Mouse (Mus musculus): Measurements from ENCODE around the gene Shld2. TPM values are rescaled to one million over a fixed set of nuclear protein-coding genes. Genes with fewer than 3 reads are reported as not detected.
"Not testable (repeated sequence)": the region's sequence is repeated elsewhere in the genome, so short reads cannot be mapped to it uniquely, and the experiment has no call there.

Gene Shld2
- polyA plus RNA-seq, 1 experiment, result 2.6 TPM

DNA sequence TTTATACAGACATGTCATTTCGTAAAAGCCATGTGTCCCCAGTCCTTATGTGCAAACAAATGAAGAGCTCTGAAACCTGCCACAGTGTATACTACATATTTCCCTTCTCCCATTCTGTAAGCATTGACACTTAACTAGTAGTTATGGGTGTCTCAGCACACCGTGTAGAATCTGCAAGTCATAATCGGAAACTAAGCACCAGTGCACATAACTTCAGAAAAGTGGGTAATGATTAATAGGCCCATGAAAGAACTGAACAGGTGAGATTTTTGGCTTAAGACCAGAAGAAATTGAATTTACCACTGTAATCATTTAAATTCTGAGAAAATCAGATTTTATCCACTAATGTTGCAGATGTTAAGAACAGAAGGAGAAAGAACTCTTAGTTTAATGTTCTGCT lies 4.5 kb upstream of the Shld2 start:
- no peak overlapping the region for H3K4me2 ChIP-seq (ENCODE audit: low read depth)
- H3ac ChIP-seq (ENCODE audit: control insufficient read depth, insufficient read length), result no peak overlapping the region
- H3K4me3 ChIP-seq, result no peak overlapping the region
- peaks cover 89% of the 10 kb centered on the region for H3K79me2 ChIP-seq (ENCODE audit: control insufficient read depth, insufficient read depth)
- H3K36me3 ChIP-seq (ENCODE audit: control insufficient read depth, insufficient read depth), result peaks cover 5% of the 10 kb centered on the region
- TF ChIP-seq CEBPB (IDR thresholded peaks at IDR 0.05; ENCODE audit: insufficient read depth, poor library complexity, severe bottlenecking), result no peak
- TF ChIP-seq MYOG (IDR thresholded peaks at IDR 0.05; ENCODE audit: control insufficient read depth in 1 of 3, insufficient read depth in 1 of 3, insufficient read length in 2 of 3, low read depth in 2 of 3), result no peak
- TF ChIP-seq TCF3 (IDR thresholded peaks at IDR 0.05; ENCODE audit: insufficient read length, low read depth), result no peak
- no peaks in the 10 kb centered on the region for H3K27me3 ChIP-seq (ENCODE audit: control insufficient read depth, insufficient read depth, insufficient read length)

- H3K36me3 ChIP-seq (ENCODE audit: control insufficient read depth, insufficient read depth); H3K4me3 ChIP-seq; H3K27me3 ChIP-seq (ENCODE audit: control insufficient read depth, insufficient read depth, insufficient read length); H3ac ChIP-seq (ENCODE audit: control insufficient read depth, insufficient read length); H3K4me2 ChIP-seq (ENCODE audit: low read depth): not testable (repeated sequence)
- H3K79me2 ChIP-seq (ENCODE audit: control insufficient read depth, insufficient read depth), result peaks cover 85% of the 10 kb centered on the region
These were observed 4.1 kb upstream of the Shld2 start for GRCm38 (mm10) chr14:34314383-34314782.

GRCm38 (mm10) chr14:34313612-34314011 lies 3.3 kb upstream of the Shld2 start:
- no peak overlapping the region for H3K4me3 ChIP-seq
- H3K27me3 ChIP-seq (ENCODE audit: control insufficient read depth, insufficient read depth, insufficient read length), result no peaks in the 10 kb centered on the region
- H3ac ChIP-seq (ENCODE audit: control insufficient read depth, insufficient read length), result no peak overlapping the region
- H3K36me3 ChIP-seq (ENCODE audit: control insufficient read depth, insufficient read depth), result no peaks in the 10 kb centered on the region
- peaks cover 77% of the 10 kb centered on the region for H3K79me2 ChIP-seq (ENCODE audit: control insufficient read depth, insufficient read depth)
- peak overlapping the region; percentile 76 for H3K4me2 ChIP-seq (ENCODE audit: low read depth)
- TF ChIP-seq MAX (IDR thresholded peaks at IDR 0.05; ENCODE audit: low read depth) (no peak), CEBPB (IDR thresholded peaks at IDR 0.05; ENCODE audit: insufficient read depth, poor library complexity, severe bottlenecking) (no peak), SRF (IDR thresholded peaks at IDR 0.05; ENCODE audit: control insufficient read depth, insufficient read length, low read depth) (no peak), USF1 (IDR thresholded peaks at IDR 0.05; ENCODE audit: low read depth) (no peak), TCF12 (IDR thresholded peaks at IDR 0.05; ENCODE audit: insufficient read depth, poor library complexity, severe bottlenecking) (no peak), REST (IDR thresholded peaks at IDR 0.05; ENCODE audit: insufficient read depth, insufficient read length) (no peak), TCF3 (IDR thresholded peaks at IDR 0.05; ENCODE audit: insufficient read length, low read depth) (no peak)

DNA sequence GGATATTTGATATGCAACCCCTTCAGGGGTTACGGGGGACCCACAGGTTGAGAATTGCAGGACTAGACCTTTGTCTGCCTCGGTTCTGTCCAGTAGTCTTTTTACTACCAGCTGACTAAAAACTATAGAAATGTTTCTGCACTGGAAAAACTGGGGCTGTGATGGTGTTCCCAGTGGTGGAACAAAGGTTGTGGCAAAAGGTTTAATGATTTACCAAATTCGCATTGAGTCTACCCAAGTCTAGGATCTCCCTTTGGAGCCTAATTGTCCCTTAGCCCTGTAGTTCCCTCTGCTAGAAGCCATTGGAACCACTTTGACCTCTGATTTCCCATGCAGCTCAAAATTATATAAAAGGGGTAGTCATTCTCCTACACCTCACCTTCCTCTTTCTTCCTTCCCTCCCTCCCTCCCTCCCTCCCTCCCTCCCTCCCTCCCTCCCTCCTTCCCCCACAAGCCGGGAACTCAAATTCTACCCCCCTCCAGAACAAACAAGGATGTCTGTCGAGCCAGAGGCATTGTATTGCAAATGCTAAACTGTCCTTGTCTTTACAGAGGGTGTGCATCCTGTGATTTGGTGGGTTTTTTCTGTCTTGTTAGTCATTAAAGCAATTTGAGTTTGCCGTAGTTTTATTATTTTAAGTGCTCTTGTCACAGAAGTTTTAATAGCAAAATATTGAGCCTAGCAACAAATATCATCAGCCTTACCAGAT lies 2.2 kb upstream of the Shld2 start:
- peaks cover 66% of the 10 kb centered on the region for H3K79me2 ChIP-seq (ENCODE audit: control insufficient read depth, insufficient read depth)
- H3K27me3 ChIP-seq (ENCODE audit: control insufficient read depth, insufficient read depth, insufficient read length), result no peaks in the 10 kb centered on the region
- H3K36me3 ChIP-seq (ENCODE audit: control insufficient read depth, insufficient read depth), result peaks cover 2% of the 10 kb centered on the region
- peak overlapping the region; percentile 76 for H3K4me2 ChIP-seq (ENCODE audit: low read depth)
- TF ChIP-seq MYOG (IDR thresholded peaks at IDR 0.05; ENCODE audit: control insufficient read depth in 1 of 3, insufficient read depth in 1 of 3, insufficient read length in 2 of 3, low read depth in 2 of 3), result no peak
- no peak for TF ChIP-seq TCF3 (IDR thresholded peaks at IDR 0.05; ENCODE audit: insufficient read length, low read depth)
- no peak for TF ChIP-seq CEBPB (IDR thresholded peaks at IDR 0.05; ENCODE audit: insufficient read depth, poor library complexity, severe bottlenecking)
- no peak for TF ChIP-seq USF1 (IDR thresholded peaks at IDR 0.05; ENCODE audit: low read depth)
- no peak for TF ChIP-seq REST (IDR thresholded peaks at IDR 0.05; ENCODE audit: insufficient read depth, insufficient read length)
- no peak for TF ChIP-seq POLR2A (IDR thresholded peaks at IDR 0.05; ENCODE audit: insufficient read length, low read depth)
- no peak for TF ChIP-seq E2F4 (IDR thresholded peaks at IDR 0.05; ENCODE audit: insufficient read depth)
- TF ChIP-seq TCF12 (IDR thresholded peaks at IDR 0.05; ENCODE audit: insufficient read depth, poor library complexity, severe bottlenecking), result no peak
- no peak for TF ChIP-seq SRF (IDR thresholded peaks at IDR 0.05; ENCODE audit: control insufficient read depth, insufficient read length, low read depth)
- TF ChIP-seq MYOD1 (IDR thresholded peaks at IDR 0.05; ENCODE audit: control insufficient read depth in 1 of 3, insufficient read length in 2 of 3, low read depth in 2 of 3), result no peak
- TF ChIP-seq MAX (IDR thresholded peaks at IDR 0.05; ENCODE audit: low read depth), result no peak
- TF ChIP-seq POLR2AphosphoS2 (IDR thresholded peaks at IDR 0.05; ENCODE audit: insufficient read length, low read depth), result no peak
- H3ac ChIP-seq (ENCODE audit: control insufficient read depth, insufficient read length), result no peak overlapping the region
- peak overlapping the region; percentile 65 for H3K4me3 ChIP-seq

GRCm38 (mm10) chr14:34311691-34312090 lies 1.4 kb upstream of the Shld2 start:
- H3ac ChIP-seq (ENCODE audit: control insufficient read depth, insufficient read length), result peak overlapping the region; percentile 54
- H3K27me3 ChIP-seq (ENCODE audit: control insufficient read depth, insufficient read depth, insufficient read length), result no peaks in the 10 kb centered on the region
- H3K36me3 ChIP-seq (ENCODE audit: control insufficient read depth, insufficient read depth), result peaks cover 10% of the 10 kb centered on the region
- TF ChIP-seq MYOG (IDR thresholded peaks at IDR 0.05; ENCODE audit: control insufficient read depth in 1 of 3, insufficient read depth in 1 of 3, insufficient read length in 2 of 3, low read depth in 2 of 3), result no peak
- no peak for TF ChIP-seq SRF (IDR thresholded peaks at IDR 0.05; ENCODE audit: control insufficient read depth, insufficient read length, low read depth)
- TF ChIP-seq MAX (IDR thresholded peaks at IDR 0.05; ENCODE audit: low read depth), result no peak
- no peak for TF ChIP-seq TCF12 (IDR thresholded peaks at IDR 0.05; ENCODE audit: insufficient read depth, poor library complexity, severe bottlenecking)
- no peak for TF ChIP-seq CEBPB (IDR thresholded peaks at IDR 0.05; ENCODE audit: insufficient read depth, poor library complexity, severe bottlenecking)
- no peak for TF ChIP-seq POLR2AphosphoS2 (IDR thresholded peaks at IDR 0.05; ENCODE audit: insufficient read length, low read depth)
- TF ChIP-seq E2F4 (IDR thresholded peaks at IDR 0.05; ENCODE audit: insufficient read depth), result no peak
- no peak for TF ChIP-seq TCF3 (IDR thresholded peaks at IDR 0.05; ENCODE audit: insufficient read length, low read depth)
- no peak for TF ChIP-seq MYOD1 (IDR thresholded peaks at IDR 0.05; ENCODE audit: control insufficient read depth in 1 of 3, insufficient read length in 2 of 3, low read depth in 2 of 3)
- no peak for TF ChIP-seq USF1 (IDR thresholded peaks at IDR 0.05; ENCODE audit: low read depth)
- TF ChIP-seq REST (IDR thresholded peaks at IDR 0.05; ENCODE audit: insufficient read depth, insufficient read length), result no peak
- no peak for TF ChIP-seq POLR2A (IDR thresholded peaks at IDR 0.05; ENCODE audit: insufficient read length, low read depth)
- peaks cover 58% of the 10 kb centered on the region for H3K79me2 ChIP-seq (ENCODE audit: control insufficient read depth, insufficient read depth)
- H3K4me3 ChIP-seq, result peak overlapping the region; percentile 65
- peak overlapping the region; percentile 76 for H3K4me2 ChIP-seq (ENCODE audit: low read depth)
